Mouse (Mus musculus): ENCODE results near the gene Edem1. TPM values are rescaled to one million over a fixed set of nuclear protein-coding genes. Genes with fewer than 3 reads are reported as not detected.

The Edem1 gene
- total and polyA plus RNA-seq, 2 experiments: 58.3 to 102 TPM

DNA sequence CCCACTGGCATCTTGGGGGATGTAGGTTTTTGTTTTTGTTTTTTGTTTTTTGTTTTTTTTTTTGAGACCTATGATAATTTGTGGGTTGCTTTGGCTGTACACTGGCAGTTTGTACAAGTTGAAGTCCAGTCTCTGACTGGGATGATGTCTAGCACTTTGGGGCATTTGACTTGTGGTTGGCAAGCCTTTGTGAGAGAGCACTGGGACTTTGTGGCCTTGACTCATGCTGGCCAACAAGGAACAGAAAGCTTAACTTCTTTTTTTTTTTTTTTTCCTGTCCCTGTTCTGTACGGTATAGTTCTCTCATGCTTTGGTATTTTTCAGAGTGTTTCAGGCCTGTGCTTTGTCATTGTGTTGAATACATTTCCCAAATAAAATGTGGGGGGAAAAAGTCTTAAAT, 3.7 kb downstream of the Edem1 start:
- whole genome bisulfite sequencing: 19% methylated on average over 1 of the region's 1 CpGs
- Histone ChIP-seq H3K4me1 (ENCODE audit: control insufficient read depth, insufficient read depth, low read length) (peaks cover 39% of the 10 kb centered on the region), H3K27ac (replicated peaks; ENCODE audit: insufficient read depth, low read depth, low read length) (no peak overlapping the region), H3K36me3 (ENCODE audit: control insufficient read depth, insufficient read depth, low read length) (peaks cover under 1% of the 10 kb centered on the region; the same call in 1 of the 2 replicates), H3K27me3 (ENCODE audit: control insufficient read depth, insufficient read depth, low read length) (no peaks in the 10 kb centered on the region), H3K4me3 (ENCODE audit: insufficient read depth, low read depth, low read length) (no peak overlapping the region), H3K9ac (ENCODE audit: low read depth, low read length) (no peak overlapping the region), H3K79me2 (ENCODE audit: control insufficient read depth, insufficient read depth, low read length) (peaks cover 34% of the 10 kb centered on the region; the same call in 1 of the 2 replicates)
- DNase-seq (ENCODE audit: extremely low read depth, low read depth, low spot score): peak; percentile 78
- TF ChIP-seq POLR2A (IDR thresholded peaks at IDR 0.05; ENCODE audit: extremely low read depth, insufficient read depth, low read length): no peak
- TF ChIP-seq CTCF (IDR thresholded peaks at IDR 0.05; ENCODE audit: low read depth, low read length): no peak

DNA sequence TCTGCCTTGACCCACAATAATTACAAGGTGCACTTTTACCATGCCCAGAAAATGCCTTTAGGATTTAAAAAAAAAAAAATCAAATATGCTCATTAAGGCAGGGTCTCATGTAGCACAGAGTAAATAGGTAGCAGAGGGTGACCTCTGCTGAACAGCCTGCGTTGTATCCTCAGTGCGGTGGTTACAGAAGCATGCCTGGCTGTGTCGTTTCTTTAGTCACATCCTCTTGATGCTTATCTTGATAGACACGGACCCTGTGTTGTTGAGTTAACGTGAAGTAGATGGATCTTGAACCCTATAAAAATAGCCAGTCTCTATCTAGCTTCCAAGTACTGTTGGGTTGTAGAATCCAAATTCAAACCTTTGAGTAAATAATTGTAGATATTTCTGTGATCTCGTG, 4.5 kb downstream of the Edem1 start:
- WGBS: 11% methylated on average over 6 of the region's 6 CpGs
- H3K9ac ChIP-seq (ENCODE audit: low read depth, low read length): no peak overlapping the region; the same call in 1 of the 2 replicates
- no peaks in the 10 kb centered on the region for H3K27me3 ChIP-seq (ENCODE audit: control insufficient read depth, insufficient read depth, low read length)
- TF ChIP-seq POLR2A (IDR thresholded peaks at IDR 0.05; ENCODE audit: extremely low read depth, insufficient read depth, low read length) (no peak), CTCF (IDR thresholded peaks at IDR 0.05; ENCODE audit: low read depth, low read length) (no peak)
- peak; percentile 61 for DNase-seq (ENCODE audit: extremely low read depth, low read depth, low spot score)
- H3K4me1 ChIP-seq (ENCODE audit: control insufficient read depth, insufficient read depth, low read length): peaks cover 44% of the 10 kb centered on the region
- H3K36me3 ChIP-seq (ENCODE audit: control insufficient read depth, insufficient read depth, low read length): peaks cover 8% of the 10 kb centered on the region
- no peak overlapping the region for H3K27ac ChIP-seq (replicated peaks; ENCODE audit: insufficient read depth, low read depth, low read length)
- peaks cover 43% of the 10 kb centered on the region; the same call in 1 of the 2 replicates for H3K79me2 ChIP-seq (ENCODE audit: control insufficient read depth, insufficient read depth, low read length)
- no peak overlapping the region for H3K4me3 ChIP-seq (ENCODE audit: insufficient read depth, low read depth, low read length)

GRCm38 (mm10) chr6:108833963-108834697, 5.7 kb downstream of the Edem1 start:
- peaks cover 38% of the 10 kb centered on the region; the same call in 1 of the 2 replicates for H3K79me2 ChIP-seq (ENCODE audit: control insufficient read depth, insufficient read depth, low read length)
- peaks cover 44% of the 10 kb centered on the region for H3K4me1 ChIP-seq (ENCODE audit: control insufficient read depth, insufficient read depth, low read length)
- H3K36me3 ChIP-seq (ENCODE audit: control insufficient read depth, insufficient read depth, low read length): peaks cover 15% of the 10 kb centered on the region
- H3K27ac ChIP-seq (replicated peaks; ENCODE audit: insufficient read depth, low read depth, low read length): peak overlapping the region; percentile 53
- TF ChIP-seq POLR2A (IDR thresholded peaks at IDR 0.05; ENCODE audit: extremely low read depth, insufficient read depth, low read length) (no peak), CTCF (IDR thresholded peaks at IDR 0.05; ENCODE audit: low read depth, low read length) (no peak)
- no peak overlapping the region for H3K9ac ChIP-seq (ENCODE audit: low read depth, low read length)
- H3K27me3 ChIP-seq (ENCODE audit: control insufficient read depth, insufficient read depth, low read length): no peaks in the 10 kb centered on the region
- H3K4me3 ChIP-seq (ENCODE audit: insufficient read depth, low read depth, low read length): no peak overlapping the region
- WGBS: 28% methylated on average over 8 of the region's 8 CpGs
- DNase-seq (ENCODE audit: extremely low read depth, low read depth, low spot score): peak; percentile 80

- peaks cover 40% of the 10 kb centered on the region; the same call in 1 of the 2 replicates for H3K79me2 ChIP-seq (ENCODE audit: control insufficient read depth, insufficient read depth, low read length)
- 34% methylated on average over 16 of the region's 16 CpGs for WGBS
- H3K4me3 ChIP-seq (ENCODE audit: insufficient read depth, low read depth, low read length): no peak overlapping the region
- H3K4me1 ChIP-seq (ENCODE audit: control insufficient read depth, insufficient read depth, low read length): peaks cover 39% of the 10 kb centered on the region
- H3K27ac ChIP-seq (replicated peaks; ENCODE audit: insufficient read depth, low read depth, low read length): peak overlapping the region; percentile 83
- DNase-seq (ENCODE audit: extremely low read depth, low read depth, low spot score): peak; percentile 98
- TF ChIP-seq CTCF (IDR thresholded peaks at IDR 0.05; ENCODE audit: low read depth, low read length) (no peak), POLR2A (IDR thresholded peaks at IDR 0.05; ENCODE audit: extremely low read depth, insufficient read depth, low read length) (no peak)
- H3K9ac ChIP-seq (ENCODE audit: low read depth, low read length): peak overlapping the region; percentile 40
- H3K27me3 ChIP-seq (ENCODE audit: control insufficient read depth, insufficient read depth, low read length): no peaks in the 10 kb centered on the region
- peaks cover 23% of the 10 kb centered on the region for H3K36me3 ChIP-seq (ENCODE audit: control insufficient read depth, insufficient read depth, low read length)
Measured at GRCm38 (mm10) chr6:108835765-108836691, 7.6 kb downstream of the Edem1 start.

- WGBS: 27% methylated on average over 4 of the region's 4 CpGs
- H3K36me3 ChIP-seq (ENCODE audit: control insufficient read depth, insufficient read depth, low read length): peaks cover 28% of the 10 kb centered on the region
- peaks cover 31% of the 10 kb centered on the region; the same call in 1 of the 2 replicates for H3K79me2 ChIP-seq (ENCODE audit: control insufficient read depth, insufficient read depth, low read length)
- peak; percentile 86 for DNase-seq (ENCODE audit: extremely low read depth, low read depth, low spot score)
- H3K4me3 ChIP-seq (ENCODE audit: insufficient read depth, low read depth, low read length): no peak overlapping the region
- TF ChIP-seq POLR2A (IDR thresholded peaks at IDR 0.05; ENCODE audit: extremely low read depth, insufficient read depth, low read length) (no peak), CTCF (IDR thresholded peaks at IDR 0.05; ENCODE audit: low read depth, low read length) (no peak)
- no peaks in the 10 kb centered on the region for H3K27me3 ChIP-seq (ENCODE audit: control insufficient read depth, insufficient read depth, low read length)
- H3K9ac ChIP-seq (ENCODE audit: low read depth, low read length): no peak overlapping the region
- H3K4me1 ChIP-seq (ENCODE audit: control insufficient read depth, insufficient read depth, low read length): peaks cover 34% of the 10 kb centered on the region
- peak overlapping the region; percentile 73 for H3K27ac ChIP-seq (replicated peaks; ENCODE audit: insufficient read depth, low read depth, low read length)
Measured at GRCm38 (mm10) chr6:108837081-108837480, 8.6 kb downstream of the Edem1 start.

All from liver, adult 2 months (tissue).